Mouse (Mus musculus) NIH3T3 (cell line): ENCODE data around the gene Map3k9.

Source experiments
- DNase-seq: peaks from one replicate; pipeline ENCODE4 v3.0.0-alpha.2; 2012; ENCODE audit warnings: low read depth

Gene Map3k9

DNA sequence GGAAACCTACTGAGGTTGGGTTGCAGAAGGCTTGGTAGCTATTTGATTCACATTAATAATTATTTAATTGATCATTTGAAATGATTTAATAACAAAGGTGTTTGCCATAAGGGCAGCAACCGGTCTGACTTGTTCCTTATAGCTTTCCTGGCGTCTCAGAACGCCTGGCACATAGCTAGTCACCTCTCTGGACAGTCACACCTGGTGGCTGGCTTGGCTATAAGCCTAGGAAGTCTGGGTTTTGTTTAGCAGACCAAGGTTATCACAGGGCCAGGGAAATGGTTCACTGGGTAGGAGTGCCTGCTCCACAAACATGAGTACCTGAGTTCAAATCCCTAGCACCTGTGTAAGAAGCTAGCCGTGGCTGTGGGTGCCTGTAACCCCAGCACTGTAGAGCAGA is 2.3 kb upstream of the Map3k9 start:
- no peak for DNase-seq

GRCm38 (mm10) chr12:81782606-81783005 is 1.6 kb upstream of the Map3k9 start:
- no peak for DNase-seq

GRCm38 (mm10) chr12:81780271-81781093 is 493 bp downstream of the Map3k9 start:
- DNase-seq, result no peak

GRCm38 (mm10) chr12:81779831-81780230 is 1.1 kb downstream of the Map3k9 start:
- DNase-seq, result no peak

GRCm38 (mm10) chr12:81776191-81776590 is 4.8 kb downstream of the Map3k9 start:
- DNase-seq, result peak; percentile 80

DNA sequence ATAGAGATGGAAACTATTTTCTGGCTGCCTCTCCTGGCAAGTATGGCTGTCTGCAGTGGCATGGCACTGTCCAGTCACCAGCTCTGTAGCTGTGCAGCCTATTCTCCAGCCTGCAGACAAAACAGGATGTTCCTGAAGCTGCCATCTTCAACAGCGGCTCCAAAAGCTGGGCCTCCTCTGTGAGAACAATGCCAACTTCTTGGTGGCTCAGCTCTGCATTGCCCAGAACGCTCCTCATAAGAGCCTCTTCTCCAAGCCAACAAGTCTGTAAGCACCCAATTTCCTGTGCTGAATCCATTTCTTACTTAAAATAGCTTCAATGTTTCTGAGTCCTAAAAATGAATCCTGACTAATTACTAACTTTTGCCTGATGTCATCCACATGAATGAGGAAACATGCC is 5.3 kb downstream of the Map3k9 start:
- no peak for DNase-seq

GRCm38 (mm10) chr12:81774186-81774585 is 6.8 kb downstream of the Map3k9 start:
- no peak for DNase-seq

GRCm38 (mm10) chr12:81769458-81769857 is 11.5 kb downstream of the Map3k9 start:
- DNase-seq, result peak; percentile 31

GRCm38 (mm10) chr12:81765386-81765785 is 15.6 kb downstream of the Map3k9 start:
- no peak for DNase-seq

DNA sequence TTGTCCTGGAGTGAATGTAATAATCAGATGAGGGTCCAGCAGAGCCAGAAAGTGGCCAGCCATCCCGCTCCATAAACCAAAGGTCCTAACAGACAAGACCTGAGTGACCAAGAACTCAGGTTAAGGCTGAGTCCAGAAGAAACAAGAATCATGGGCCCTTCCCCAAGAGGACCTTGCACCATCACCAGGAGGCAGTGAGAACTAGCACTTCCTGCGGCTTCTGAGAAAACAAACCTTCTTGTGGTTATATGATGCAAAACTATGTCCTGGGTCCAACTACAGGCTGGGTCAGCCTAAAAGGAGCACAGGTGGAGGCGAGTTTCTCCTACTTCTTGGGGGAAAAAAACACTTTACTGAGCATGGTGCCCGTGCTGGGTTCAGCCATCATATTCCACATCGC is 16.6 kb downstream of the Map3k9 start:
- no peak for DNase-seq

- DNase-seq, result no peak
Measured at GRCm38 (mm10) chr12:81754651-81755050, 26.3 kb downstream of the Map3k9 start.

- no peak for DNase-seq
Measured at GRCm38 (mm10) chr12:81751116-81751515, 29.9 kb downstream of the Map3k9 start.

- peak; percentile 87 for DNase-seq
Measured at GRCm38 (mm10) chr12:81748918-81749317, 32.1 kb downstream of the Map3k9 start.

- peak; percentile 91 for DNase-seq
Measured at GRCm38 (mm10) chr12:81748021-81748576, 32.9 kb downstream of the Map3k9 start.

GRCm38 (mm10) chr12:81746400-81747024 is 34.5 kb downstream of the Map3k9 start:
- no peak for DNase-seq

DNA sequence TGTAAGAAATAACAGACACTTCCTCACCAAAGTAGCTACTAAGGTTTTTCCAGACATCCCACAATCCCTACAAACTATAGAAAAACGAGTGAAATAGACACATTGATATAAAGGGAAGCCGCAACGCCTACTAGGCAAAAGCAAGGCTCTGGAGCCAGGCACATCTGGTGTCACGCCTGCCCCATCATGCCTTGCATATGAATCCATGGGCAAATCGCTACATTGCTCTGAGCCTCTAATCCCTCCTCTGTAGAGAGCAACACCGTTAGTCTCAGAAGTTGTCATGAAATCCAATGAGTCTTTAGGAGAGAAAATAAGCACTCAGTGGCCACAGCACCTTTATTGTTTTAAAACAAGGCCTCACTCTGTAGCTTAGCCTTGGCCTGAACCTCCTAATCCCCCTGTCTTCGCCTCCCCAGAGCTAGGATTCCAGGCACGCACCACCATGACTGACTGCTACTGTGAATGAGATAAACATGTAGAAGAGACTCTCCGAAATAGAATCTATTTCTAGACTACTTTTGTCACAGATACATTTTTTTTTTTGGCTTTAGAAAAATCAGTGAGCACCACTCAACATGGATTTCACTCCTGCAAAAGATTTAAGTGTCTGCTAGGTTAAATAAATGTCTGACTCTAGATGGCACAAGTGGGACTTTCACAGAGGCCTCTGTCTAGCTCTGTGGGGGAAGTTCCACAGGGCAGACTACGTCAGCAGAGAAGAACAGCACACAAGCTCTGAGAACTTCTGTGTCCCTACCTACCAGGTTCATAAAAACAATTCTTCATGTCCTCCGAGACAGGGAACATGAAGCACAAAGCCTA is 45.5 kb downstream of the Map3k9 start:
- peak; percentile 38 for DNase-seq

- DNase-seq, result no peak
Measured at GRCm38 (mm10) chr12:81726246-81726822, 54.6 kb downstream of the Map3k9 start.

- no peak for DNase-seq
Measured at GRCm38 (mm10) chr12:81724776-81725175, 56.2 kb downstream of the Map3k9 start.

GRCm38 (mm10) chr12:81723375-81723774 is 57.6 kb downstream of the Map3k9 start:
- DNase-seq, result no peak

- DNase-seq, result no peak
Measured at GRCm38 (mm10) chr12:81719715-81720114, 61.3 kb downstream of the Map3k9 start.

DNA sequence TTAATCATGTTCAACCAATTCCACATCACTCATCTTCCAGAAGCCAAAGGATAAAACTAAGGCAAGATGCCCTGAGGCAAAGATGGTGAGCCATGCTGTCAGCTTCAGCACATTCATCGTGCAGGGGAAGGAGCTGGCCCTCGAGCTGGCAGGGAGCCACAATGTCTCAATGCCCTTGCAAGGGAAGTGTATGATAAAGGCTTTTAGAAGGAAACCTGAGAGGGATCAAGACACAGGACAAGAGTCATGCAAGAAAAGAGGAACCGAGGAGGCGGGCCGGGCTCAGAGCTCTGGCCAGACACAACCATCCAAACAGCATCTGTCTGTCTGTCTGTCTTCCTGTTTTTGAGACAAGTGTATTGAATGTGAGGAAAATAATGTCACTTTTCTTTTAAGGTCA is 61.8 kb downstream of the Map3k9 start:
- DNase-seq, result peak; percentile 64

GRCm38 (mm10) chr12:81712618-81713017 is 68.4 kb downstream of the Map3k9 start:
- no peak for DNase-seq
